Mouse (Mus musculus) erythroblast, embryonic 14.5 days (primary cell): ENCODE measurements around the gene A1cf. TPM values are rescaled to one million over a fixed set of nuclear protein-coding genes. Genes with fewer than 3 reads are reported as not detected.

Source experiments
- H3K27me3 ChIP-seq: 2 replicates; pipeline ENCODE4 v1.6.1; 2012; ENCODE audit warnings: inconsistent platforms; ENCODE audit not compliant: control insufficient read depth
- H3K36me3 ChIP-seq: 2 replicates; pipeline ENCODE4 v1.6.1; 2012; ENCODE audit warnings: mild to moderate bottlenecking, inconsistent platforms; ENCODE audit not compliant: control insufficient read depth
- H3K4me1 ChIP-seq: 2 replicates; pipeline ENCODE4 v1.6.1; 2012; ENCODE audit warnings: inconsistent platforms; ENCODE audit not compliant: control insufficient read depth
- H3K4me3 ChIP-seq: replicated peaks from 2 replicates; pipeline ENCODE3; 2012; ENCODE audit warnings: moderate library complexity, mild to moderate bottlenecking, inconsistent platforms
- H3K9me3 ChIP-seq: 2 replicates; pipeline ENCODE4 v1.6.1; 2012; ENCODE audit warnings: low read length, inconsistent platforms, mixed read lengths; ENCODE audit not compliant: control insufficient read depth
- GATA1 ChIP-seq: IDR thresholded peaks from 2 replicates; pipeline ENCODE4 v1.6.1; 2012; ENCODE audit warnings: low read length, inconsistent platforms, mixed read lengths
- TAL1 ChIP-seq: IDR thresholded peaks from 3 replicates; pipeline ENCODE4 v1.6.1; 2012; ENCODE audit warnings: low read length, inconsistent platforms, mixed read lengths
- polyA plus RNA-seq: library from polyadenylated mRNA; stranded (reverse); fragments of >175 nt; gene quantifications from 2 replicates; pipeline ENCODE4 v1.2.3, GENCODE M21; 2012

Gene A1cf
- polyA plus RNA-seq, 1 experiment: not detected

DNA sequence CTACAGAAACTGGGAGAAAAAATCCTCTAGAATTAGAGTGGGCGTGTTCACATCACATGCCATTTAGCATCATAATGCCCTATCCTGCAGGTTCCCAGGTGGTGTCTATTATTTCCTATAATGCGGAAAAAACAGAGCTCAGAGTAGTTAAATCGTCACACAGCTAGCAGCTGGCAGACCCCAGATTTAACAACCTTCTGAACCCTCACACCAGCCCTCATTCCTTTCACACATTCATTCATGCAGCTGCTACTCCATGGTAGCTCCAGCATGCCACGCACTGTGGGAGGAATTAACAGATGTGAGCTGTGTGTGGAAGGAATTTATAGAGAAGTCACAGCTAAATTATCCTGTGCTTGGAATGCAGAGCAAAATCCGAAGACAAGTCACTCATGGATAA, 53.3 kb downstream of the A1cf start:
- H3K36me3 ChIP-seq: no peaks in the 10 kb centered on the region; the same call in 1 of the 2 replicates
- no peaks in the 10 kb centered on the region for H3K9me3 ChIP-seq
- no peaks in the 10 kb centered on the region for H3K27me3 ChIP-seq
- H3K4me1 ChIP-seq: no peaks in the 10 kb centered on the region
- TF ChIP-seq GATA1 (no peak), TAL1 (no peak)
- no peak overlapping the region for H3K4me3 ChIP-seq

DNA sequence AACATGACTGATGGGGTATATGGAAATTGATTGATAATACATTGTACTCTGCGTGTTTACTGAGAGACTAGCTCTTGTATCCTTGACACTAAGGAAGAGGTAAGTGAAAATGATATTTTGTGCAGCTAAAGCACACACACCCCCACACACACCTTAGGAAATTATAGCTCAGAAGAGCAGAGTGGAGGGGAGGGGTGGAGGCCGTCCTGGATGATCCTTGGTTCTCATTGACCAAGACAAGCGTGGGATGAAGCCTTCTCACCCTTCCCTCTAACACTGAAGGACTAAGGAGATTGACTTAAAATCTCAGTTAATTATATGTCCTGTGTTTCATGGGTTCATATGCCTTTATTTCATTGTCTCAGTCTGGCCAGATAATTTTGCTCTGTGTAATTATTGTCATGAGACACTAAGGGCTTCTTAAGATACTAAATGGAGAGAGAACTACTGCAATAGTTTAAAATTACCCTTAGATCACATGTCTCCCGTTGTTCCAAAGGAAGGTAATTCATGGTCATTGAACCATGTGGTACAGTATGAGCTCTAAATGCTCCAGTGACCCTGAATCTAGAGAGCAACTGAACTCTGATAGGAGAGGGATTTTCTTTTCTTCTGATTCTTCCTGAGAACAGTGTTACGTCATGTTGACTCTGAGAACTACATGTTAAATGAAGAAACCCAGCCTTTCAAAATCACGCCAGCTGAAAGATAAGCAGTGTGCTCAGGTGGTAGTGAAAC, 55.2 kb downstream of the A1cf start:
- no peaks in the 10 kb centered on the region for H3K4me1 ChIP-seq
- H3K9me3 ChIP-seq: no peaks in the 10 kb centered on the region
- H3K36me3 ChIP-seq: no peaks in the 10 kb centered on the region; the same call in 1 of the 2 replicates
- no peak overlapping the region for H3K4me3 ChIP-seq
- TF ChIP-seq TAL1: no peak
- no peak for TF ChIP-seq GATA1
- H3K27me3 ChIP-seq: no peaks in the 10 kb centered on the region

DNA sequence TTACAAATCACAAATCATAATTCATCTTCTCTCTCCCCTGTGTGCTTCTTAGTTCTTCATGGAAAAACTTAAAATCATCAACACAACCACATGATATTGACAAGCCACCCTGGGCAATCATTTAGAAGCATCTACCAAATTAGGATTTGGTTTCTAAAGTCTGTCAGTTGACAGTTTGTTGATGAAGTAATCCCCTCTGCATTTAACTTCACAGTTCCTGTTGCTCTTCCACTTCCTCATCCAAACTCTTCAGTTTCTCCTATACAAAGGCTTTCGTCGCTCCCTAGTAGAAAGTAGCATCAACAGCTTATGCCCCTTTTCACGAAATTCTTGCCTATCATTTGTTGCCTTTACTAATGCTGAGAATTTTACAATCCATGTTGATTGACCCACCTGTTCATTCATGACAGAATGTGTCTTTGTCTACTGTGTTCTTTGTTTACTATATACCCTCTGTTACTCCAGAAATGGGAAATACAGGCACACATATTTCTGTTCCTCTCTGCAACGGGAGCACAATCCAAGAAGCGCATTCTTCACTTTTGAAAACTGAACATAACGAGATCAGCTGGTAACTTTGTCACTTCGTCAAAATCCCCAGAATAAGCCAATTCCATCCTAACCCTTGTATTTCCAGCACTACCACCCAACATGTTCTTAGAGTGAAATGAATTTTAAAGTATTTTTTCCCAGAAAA, 82.4 kb downstream of the A1cf start:
- Histone ChIP-seq H3K4me1 (no peaks in the 10 kb centered on the region), H3K4me3 (no peak overlapping the region), H3K27me3 (no peaks in the 10 kb centered on the region), H3K36me3 (no peaks in the 10 kb centered on the region; the same call in 1 of the 2 replicates), H3K9me3 (no peaks in the 10 kb centered on the region)
- TF ChIP-seq TAL1 (no peak), GATA1 (no peak)

DNA sequence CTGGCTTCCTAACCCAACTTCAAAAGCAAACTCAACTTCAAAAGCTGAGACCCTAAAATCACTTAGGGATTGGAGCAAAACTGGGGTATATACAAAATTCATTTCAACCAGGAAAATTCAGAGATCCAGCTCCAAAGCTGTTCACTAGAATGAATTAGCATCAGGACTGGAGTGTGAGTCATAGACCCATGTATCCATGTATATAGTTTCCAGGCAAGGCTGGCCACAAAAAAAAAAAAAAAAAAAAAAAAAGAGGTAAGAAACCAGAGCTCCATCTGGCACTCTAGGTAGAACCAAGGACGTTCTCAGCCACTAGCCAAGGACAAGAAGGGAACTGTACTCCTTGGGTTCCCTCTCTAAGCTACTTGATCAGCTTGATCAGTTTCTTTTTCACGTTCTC, 85.2 kb downstream of the A1cf start:
- no peak for TF ChIP-seq GATA1
- TF ChIP-seq TAL1: no peak
- no peaks in the 10 kb centered on the region for H3K9me3 ChIP-seq
- no peaks in the 10 kb centered on the region for H3K27me3 ChIP-seq
- no peak overlapping the region for H3K4me3 ChIP-seq
- no peaks in the 10 kb centered on the region for H3K4me1 ChIP-seq
- no peaks in the 10 kb centered on the region for H3K36me3 ChIP-seq

DNA sequence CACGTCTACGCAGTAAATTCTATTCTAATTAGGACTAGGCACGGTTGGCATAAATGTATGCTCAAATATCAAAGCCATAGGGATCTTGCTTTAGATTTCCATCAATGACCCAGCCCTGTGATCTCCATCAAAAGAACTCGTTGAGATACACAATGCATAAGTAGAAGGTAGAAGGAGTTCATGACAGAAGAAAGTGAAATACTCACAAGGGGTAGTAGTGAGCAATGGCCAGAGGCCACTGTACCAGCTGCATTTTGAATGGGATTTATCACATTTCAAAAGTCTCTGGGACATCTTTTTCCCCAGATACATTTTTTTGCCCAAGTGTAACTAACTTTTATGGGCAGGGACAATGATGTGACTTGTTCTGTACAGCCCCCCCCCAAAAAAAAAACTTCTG, 85.7 kb downstream of the A1cf start:
- H3K4me1 ChIP-seq: no peaks in the 10 kb centered on the region
- no peaks in the 10 kb centered on the region for H3K9me3 ChIP-seq
- TF ChIP-seq TAL1: no peak
- TF ChIP-seq GATA1: no peak
- no peaks in the 10 kb centered on the region for H3K36me3 ChIP-seq
- no peak overlapping the region for H3K4me3 ChIP-seq
- H3K27me3 ChIP-seq: no peaks in the 10 kb centered on the region

DNA sequence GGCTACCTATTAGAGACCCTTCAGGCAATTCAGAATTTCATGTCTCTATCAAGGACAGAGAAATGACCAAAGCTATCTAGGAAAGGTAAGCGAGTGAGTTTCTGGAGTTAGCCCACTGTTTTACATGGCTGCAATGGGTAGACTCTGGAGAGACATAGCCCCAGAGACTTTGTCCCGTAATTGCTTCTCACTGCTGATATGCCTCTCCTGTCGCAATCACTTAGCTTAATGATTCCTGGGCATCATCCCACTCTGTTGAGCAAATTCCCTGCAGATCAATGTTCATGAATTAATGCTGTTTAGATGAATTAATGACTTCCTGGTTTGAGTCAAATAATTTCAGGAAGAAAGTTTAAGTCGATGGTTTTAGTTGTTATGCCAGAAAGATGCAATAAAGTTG, 86.1 kb downstream of the A1cf start:
- H3K4me1 ChIP-seq: no peaks in the 10 kb centered on the region
- H3K9me3 ChIP-seq: no peaks in the 10 kb centered on the region
- no peak for TF ChIP-seq GATA1
- no peak for TF ChIP-seq TAL1
- H3K4me3 ChIP-seq: no peak overlapping the region
- H3K27me3 ChIP-seq: no peaks in the 10 kb centered on the region
- H3K36me3 ChIP-seq: no peaks in the 10 kb centered on the region

DNA sequence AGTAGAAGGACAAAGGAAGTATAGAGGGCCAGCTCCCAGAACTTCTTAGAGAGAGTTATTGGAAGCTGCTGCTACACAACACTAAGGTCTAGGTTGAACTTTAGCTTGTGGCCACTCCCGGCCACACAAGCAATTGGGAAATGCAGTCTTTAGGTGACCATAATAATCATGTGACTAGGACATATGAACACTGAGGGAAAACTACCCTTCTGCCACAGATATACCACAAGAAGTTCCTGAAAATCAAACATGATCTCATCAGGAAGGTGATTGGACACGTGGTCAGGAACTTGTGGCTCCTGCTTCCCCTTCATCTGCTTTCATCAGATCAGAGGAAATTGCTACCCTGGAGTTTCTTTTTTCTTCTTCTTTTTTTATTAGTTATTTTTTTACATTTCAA, 87.8 kb downstream of the A1cf start:
- Histone ChIP-seq H3K36me3 (no peaks in the 10 kb centered on the region), H3K9me3 (no peaks in the 10 kb centered on the region), H3K4me1 (no peaks in the 10 kb centered on the region), H3K4me3 (no peak overlapping the region), H3K27me3 (no peaks in the 10 kb centered on the region)
- TF ChIP-seq GATA1 (no peak), TAL1 (no peak)

DNA sequence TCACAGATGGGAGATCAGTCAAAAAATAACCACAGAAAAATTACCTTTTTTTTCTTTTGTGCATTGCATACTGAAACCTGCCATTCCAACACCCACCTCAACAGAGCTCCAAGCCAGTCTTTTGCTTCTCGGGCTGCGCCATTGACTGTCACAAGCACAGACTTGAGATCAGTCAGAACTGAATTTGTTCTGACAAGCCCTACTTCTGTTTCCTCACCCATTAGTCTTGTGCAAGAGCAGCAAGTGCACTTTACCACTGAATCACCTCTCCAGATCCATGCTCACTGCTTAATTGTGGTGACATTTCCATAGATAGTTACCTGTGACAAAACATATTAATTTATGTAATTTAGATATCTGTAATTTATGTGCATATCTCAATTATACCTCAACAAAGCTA, 91.9 kb downstream of the A1cf start:
- TF ChIP-seq TAL1: no peak
- TF ChIP-seq GATA1: no peak
- Histone ChIP-seq H3K4me1 (no peaks in the 10 kb centered on the region), H3K36me3 (no peaks in the 10 kb centered on the region), H3K27me3 (no peaks in the 10 kb centered on the region), H3K9me3 (no peaks in the 10 kb centered on the region), H3K4me3 (no peak overlapping the region)

DNA sequence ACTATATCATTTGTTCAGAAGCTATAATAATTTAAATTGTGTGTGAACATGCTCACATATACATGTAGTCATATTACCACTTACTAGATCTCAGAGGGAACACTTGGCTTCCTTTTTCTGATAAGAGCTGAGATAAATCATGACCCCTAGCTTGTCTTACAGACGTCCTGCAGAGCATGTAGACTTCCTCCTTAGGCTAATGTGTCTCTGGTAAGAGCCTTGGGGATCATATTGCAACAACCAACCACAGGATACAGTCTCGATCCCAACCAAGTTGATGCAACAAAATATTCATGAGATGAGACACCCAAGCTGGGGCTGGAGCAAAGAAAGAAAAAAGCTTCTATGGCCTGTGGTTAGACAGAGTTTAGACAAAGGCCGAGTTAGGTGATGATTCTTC, 94.6 kb downstream of the A1cf start:
- no peaks in the 10 kb centered on the region for H3K27me3 ChIP-seq
- H3K9me3 ChIP-seq: no peaks in the 10 kb centered on the region
- no peaks in the 10 kb centered on the region for H3K4me1 ChIP-seq
- no peak for TF ChIP-seq TAL1
- no peak for TF ChIP-seq GATA1
- no peak overlapping the region for H3K4me3 ChIP-seq
- H3K36me3 ChIP-seq: no peaks in the 10 kb centered on the region
